Mouse (Mus musculus): ENCODE measurements around the gene F13a1. TPM values are rescaled to one million over a fixed set of nuclear protein-coding genes. Genes with fewer than 3 reads are reported as not detected.

Gene F13a1
- total and polyA plus RNA-seq, 3 experiments: not detected

DNA sequence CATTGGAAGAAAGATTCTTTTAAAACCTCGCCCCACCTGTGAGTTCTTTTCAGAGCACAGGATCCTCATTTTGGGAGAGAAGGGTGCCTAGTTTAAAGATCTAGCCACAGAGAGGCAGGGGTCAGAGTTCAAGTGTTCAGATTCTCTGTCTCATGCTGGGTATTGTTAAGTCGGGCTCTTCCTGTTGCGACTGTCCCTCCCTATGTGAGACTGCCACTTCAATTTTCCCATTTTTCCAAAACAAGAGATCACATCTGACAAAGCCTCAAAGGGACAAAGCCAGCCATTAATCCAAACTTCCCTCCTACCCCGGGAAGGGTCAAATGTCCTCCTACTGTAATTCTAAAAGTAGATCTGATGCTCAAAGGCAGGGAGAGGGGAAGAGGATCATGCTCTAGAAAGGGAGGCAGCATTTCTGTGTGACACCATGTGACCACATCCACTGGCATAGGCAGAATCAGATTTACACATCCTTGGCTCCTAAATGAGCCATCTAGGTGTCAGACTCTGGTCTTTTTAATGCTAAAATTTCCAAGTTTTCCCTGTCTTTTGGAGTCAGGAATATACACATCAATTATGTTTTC lies 24.0 kb downstream of the F13a1 start:
- Histone ChIP-seq H3K4me3 (ENCODE audit: control insufficient read depth in 1 of 2, insufficient read depth in 1 of 2, low read depth in 2 of 2, low read length in 2 of 2) (no peak overlapping the region), H3K4me1 (ENCODE audit: control insufficient read depth in 1 of 2, insufficient read depth in 2 of 2, low read length in 2 of 2) (no peaks in the 10 kb centered on the region), H3K79me2 (ENCODE audit: control insufficient read depth, insufficient read depth, low read length, poor library complexity) (no peaks in the 10 kb centered on the region), H3K27ac (ENCODE audit: control insufficient read depth, low read depth, low read length) (no peak overlapping the region), H3K27me3 (ENCODE audit: control insufficient read depth in 1 of 2, insufficient read depth in 2 of 2, low read length in 2 of 2) (no peaks in the 10 kb centered on the region), H3K36me3 (ENCODE audit: control insufficient read depth in 1 of 2, insufficient read depth in 2 of 2, low read length in 2 of 2) (no peaks in the 10 kb centered on the region), H3K9me3 (replicated peaks; ENCODE audit: insufficient read depth, low read length) (no peaks in the 10 kb centered on the region), H3K9ac (ENCODE audit: control insufficient read depth, low read depth, low read length, poor library complexity, severe bottlenecking) (no peak overlapping the region)
- TF ChIP-seq ZC3H11A (IDR thresholded peaks at IDR 0.05; ENCODE audit: low read depth, low read length): no peak
- TF ChIP-seq MXI1 (IDR thresholded peaks at IDR 0.05; ENCODE audit: low read depth, low read length): no peak
- no peak for TF ChIP-seq RAD21 (IDR thresholded peaks at IDR 0.05; ENCODE audit: low read depth, low read length)
- no peak for TF ChIP-seq MEF2A (IDR thresholded peaks at IDR 0.05; ENCODE audit: extremely low read depth, insufficient replicate concordance, low read depth, low read length, poor library complexity, severe bottlenecking)
- TF ChIP-seq POLR2AphosphoS5 (IDR thresholded peaks at IDR 0.05; ENCODE audit: borderline replicate concordance, low read depth, low read length): no peak
- no peak for TF ChIP-seq MAX (IDR thresholded peaks at IDR 0.05; ENCODE audit: low read length)
- TF ChIP-seq MYC (IDR thresholded peaks at IDR 0.05; ENCODE audit: low read depth, low read length): no peak
- no peak for TF ChIP-seq ZMIZ1 (IDR thresholded peaks at IDR 0.05; ENCODE audit: low read depth, low read length)
- TF ChIP-seq MAFK (IDR thresholded peaks at IDR 0.05; ENCODE audit: borderline replicate concordance, low read depth, low read length): no peak
- TF ChIP-seq JUND (IDR thresholded peaks at IDR 0.05; ENCODE audit: low read depth, low read length): no peak
- TF ChIP-seq USF2 (IDR thresholded peaks at IDR 0.05; ENCODE audit: borderline replicate concordance in 1 of 2, insufficient read depth in 1 of 2, low read depth in 1 of 2, low read length in 2 of 2): no peak
- no peak for TF ChIP-seq POLR2A (IDR thresholded peaks at IDR 0.05; ENCODE audit: control insufficient read depth in 1 of 2, insufficient read depth in 1 of 2, low read depth in 1 of 2, low read length in 2 of 2, poor library complexity in 1 of 2)
- no peak for TF ChIP-seq ZNF384 (IDR thresholded peaks at IDR 0.05; ENCODE audit: low read depth, low read length)
- no peak for TF ChIP-seq UBTF (IDR thresholded peaks at IDR 0.05; ENCODE audit: borderline replicate concordance, insufficient read depth, low read depth, low read length)
- no peak for TF ChIP-seq NELFE (IDR thresholded peaks at IDR 0.05; ENCODE audit: low read depth, low read length)
- TF ChIP-seq GABPA (IDR thresholded peaks at IDR 0.05; ENCODE audit: low read depth, low read length): no peak
- TF ChIP-seq SIN3A (IDR thresholded peaks at IDR 0.05; ENCODE audit: low read length): no peak
- no peak for DNase-seq (ENCODE audit: low read depth, low spot score)

DNA sequence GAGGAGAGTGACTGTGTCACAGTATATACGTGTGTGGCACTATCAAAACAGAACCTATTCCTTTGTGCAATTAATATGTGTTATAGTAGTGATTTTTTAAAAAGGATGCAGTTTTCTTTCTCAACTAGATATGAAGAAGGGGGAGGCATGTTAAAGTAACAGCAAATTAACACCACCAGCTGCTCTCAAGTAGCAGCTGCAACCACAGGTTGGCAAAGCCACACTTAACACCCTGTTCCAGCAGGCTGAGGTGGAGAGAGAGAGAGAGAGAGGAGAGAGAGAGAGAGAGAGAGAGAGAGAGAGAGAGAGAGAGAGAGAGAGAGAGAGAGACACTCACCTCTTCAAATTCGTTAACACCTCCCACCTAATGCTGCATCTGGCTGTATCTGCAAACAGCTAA lies 28.5 kb downstream of the F13a1 start:
- Histone ChIP-seq H3K9ac (ENCODE audit: control insufficient read depth, low read depth, low read length, poor library complexity, severe bottlenecking) (no peak overlapping the region), H3K27ac (ENCODE audit: control insufficient read depth, low read depth, low read length) (no peak overlapping the region), H3K4me3 (ENCODE audit: control insufficient read depth in 1 of 2, insufficient read depth in 1 of 2, low read depth in 2 of 2, low read length in 2 of 2) (no peak overlapping the region), H3K36me3 (ENCODE audit: control insufficient read depth in 1 of 2, insufficient read depth in 2 of 2, low read length in 2 of 2) (no peaks in the 10 kb centered on the region), H3K4me1 (ENCODE audit: control insufficient read depth in 1 of 2, insufficient read depth in 2 of 2, low read length in 2 of 2) (no peaks in the 10 kb centered on the region), H3K9me3 (replicated peaks; ENCODE audit: insufficient read depth, low read length) (no peaks in the 10 kb centered on the region), H3K27me3 (ENCODE audit: control insufficient read depth in 1 of 2, insufficient read depth in 2 of 2, low read length in 2 of 2) (no peaks in the 10 kb centered on the region), H3K79me2 (ENCODE audit: control insufficient read depth, insufficient read depth, low read length, poor library complexity) (no peaks in the 10 kb centered on the region)
- TF ChIP-seq BHLHE40 (IDR thresholded peaks at IDR 0.05; ENCODE audit: borderline replicate concordance, low read depth, low read length): no peak
- no peak for DNase-seq (ENCODE audit: low read depth, low spot score)
